Mouse (Mus musculus) mouse embryonic stem cell (cell line): Measurements from ENCODE around the gene Rtn4rl1.

ENCODE experiments used
- in situ Hi-C, 2 experiments: fragments of 300-500 bp; cut with MboI; formaldehyde crosslinking; loops; 1 replicate in 1 of 2; 3 replicates in 1 of 2; pipeline ENCODE4 v1.14.3; 2019 to 2020; ENCODE audit warnings: low sequenced_read_pairs in 2 of 2, low pct_unique_long_range_greater_than_20kb in 1 of 2, mixed read lengths in 1 of 2; ENCODE audit not compliant: unreplicated experiment in 1 of 2

The Rtn4rl1 gene

GRCm38 (mm10) chr11:75193256-75194071, at the start of gene Rtn4rl1:
Rtn4rl1 (plus strand) TSS chr11:75193783.
- in situ Hi-C loops, result loop anchor here (5.0 to 25.0 kb wide), 2 partner anchors 99 to 219 kb away; partner anchors contain the start of gene Serpinf1 (in 1 of the 2)

GRCm38 (mm10) chr11:75145841-75146240, 47.7 kb upstream of the Rtn4rl1 start:
- in situ Hi-C loops, result no loop called here

GRCm38 (mm10) chr11:75147106-75147845, 46.3 kb upstream of the Rtn4rl1 start:
- in situ Hi-C loops, result no loop called here

GRCm38 (mm10) chr11:75147846-75148168, 45.8 kb upstream of the Rtn4rl1 start:
- in situ Hi-C loops, result no loop called here

- in situ Hi-C loops, result no loop called here
Measured at GRCm38 (mm10) chr11:75148332-75149035, 45.1 kb upstream of the Rtn4rl1 start.

- in situ Hi-C loops, result loop anchor here (10.0 to 25.0 kb wide), 2 partner anchors 163 to 166 kb away; no protein-coding TSS in a partner anchor
Measured at GRCm38 (mm10) chr11:75150346-75150745, 43.2 kb upstream of the Rtn4rl1 start.

GRCm38 (mm10) chr11:75152603-75153557, 40.7 kb upstream of the Rtn4rl1 start:
- in situ Hi-C loops, result loop anchor here (10.0 to 25.0 kb wide), 2 partner anchors 166 to 168 kb away; no protein-coding TSS in a partner anchor

GRCm38 (mm10) chr11:75154053-75154585, 39.5 kb upstream of the Rtn4rl1 start:
- in situ Hi-C loops, result loop anchor here (10.0 to 25.0 kb wide), 2 partner anchors 167 to 169 kb away; no protein-coding TSS in a partner anchor

- in situ Hi-C loops, result loop anchor here (10.0 to 25.0 kb wide), 2 partner anchors 169 to 171 kb away; no protein-coding TSS in a partner anchor
Measured at GRCm38 (mm10) chr11:75155985-75156384, 37.6 kb upstream of the Rtn4rl1 start.

- in situ Hi-C loops, result loop anchor here (10.0 to 25.0 kb wide), 2 partner anchors 169 to 172 kb away; no protein-coding TSS in a partner anchor
Measured at GRCm38 (mm10) chr11:75156416-75156815, 37.2 kb upstream of the Rtn4rl1 start.

GRCm38 (mm10) chr11:75157037-75157436, 36.5 kb upstream of the Rtn4rl1 start:
- in situ Hi-C loops, result loop anchor here (10.0 to 25.0 kb wide), 2 partner anchors 170 to 172 kb away; no protein-coding TSS in a partner anchor

GRCm38 (mm10) chr11:75157901-75158300, 35.7 kb upstream of the Rtn4rl1 start:
- in situ Hi-C loops, result loop anchor here (10.0 to 25.0 kb wide), 2 partner anchors 171 to 173 kb away; no protein-coding TSS in a partner anchor

GRCm38 (mm10) chr11:75158432-75158831, 35.2 kb upstream of the Rtn4rl1 start:
- in situ Hi-C loops, result loop anchor here (10.0 to 25.0 kb wide), 2 partner anchors 171 to 174 kb away; no protein-coding TSS in a partner anchor

- in situ Hi-C loops, result loop anchor here (10.0 to 25.0 kb wide), 2 partner anchors 172 to 175 kb away; no protein-coding TSS in a partner anchor
Measured at GRCm38 (mm10) chr11:75159564-75159963, 34.0 kb upstream of the Rtn4rl1 start.

GRCm38 (mm10) chr11:75160954-75161353, 32.6 kb upstream of the Rtn4rl1 start:
- in situ Hi-C loops, result loop anchor here in 1 of 2 experiments (25.0 kb wide), 1 partner anchor 174 kb away; no protein-coding TSS in a partner anchor

- in situ Hi-C loops, result loop anchor here in 1 of 2 experiments (25.0 kb wide), 1 partner anchor 174 kb away; no protein-coding TSS in a partner anchor
Measured at GRCm38 (mm10) chr11:75161417-75162008, 32.1 kb upstream of the Rtn4rl1 start.
